Mouse (Mus musculus) forebrain, embryonic 16.5 days (tissue): Measurements from ENCODE around the gene Iqch. TPM values are rescaled to one million over a fixed set of nuclear protein-coding genes. Genes with fewer than 3 reads are reported as not detected.

Source experiments
- ATAC-seq: fragments of 200-750 bp; cut with Nextera tagmentation; 2 replicates; pipeline ENCODE4 v1.8.0; 2017; ENCODE audit warnings: mild to moderate bottlenecking, moderate library complexity
- H3K27ac ChIP-seq: fragments of 300-500 bp; sonication (generic); 2 replicates; pipeline ENCODE4 v1.5.1; 2014; ENCODE audit warnings: low read length, control low read depth
- H3K27me3 ChIP-seq: fragments of 300-500 bp; sonication (generic); replicated peaks from 2 replicates; pipeline ENCODE4 v1.6.1; 2014; ENCODE audit warnings: low read length; ENCODE audit not compliant: control insufficient read depth, insufficient read depth
- H3K36me3 ChIP-seq: fragments of 300-500 bp; sonication (generic); 2 replicates; pipeline ENCODE4 v1.6.1; 2014; ENCODE audit not compliant: control insufficient read depth, insufficient read depth
- H3K4me1 ChIP-seq: fragments of 300-500 bp; sonication (generic); replicated peaks from 2 replicates; pipeline ENCODE4 v1.6.1; 2014; ENCODE audit warnings: low read length; ENCODE audit not compliant: control insufficient read depth, insufficient read depth
- H3K4me2 ChIP-seq: fragments of 300-500 bp; sonication (generic); 2 replicates; pipeline ENCODE4 v1.6.1; 2014; ENCODE audit warnings: mild to moderate bottlenecking, low read length, control low read depth
- H3K4me3 ChIP-seq: fragments of 300-500 bp; sonication (generic); replicated peaks from 2 replicates; pipeline ENCODE4 v1.5.1; 2014; ENCODE audit warnings: mild to moderate bottlenecking, low read length, control low read depth
- H3K9ac ChIP-seq: fragments of 300-500 bp; sonication (generic); replicated peaks from 2 replicates; pipeline ENCODE4 v1.6.1; 2014; ENCODE audit warnings: low read depth, low read length, control low read depth
- H3K9me3 ChIP-seq: fragments of 300-500 bp; sonication (generic); 2 replicates; pipeline ENCODE4 v1.6.1; 2016; ENCODE audit warnings: low read length; ENCODE audit not compliant: control insufficient read depth
- WGBS: fragments of 180-500 bp; shearing (Covaris S2); extraction: QIAGEN DNeasy Blood & Tissue Kit; methylation state at CpG from one replicate; pipeline ENCODE4 v1.1.7; 2014; 5-methylcytosine and 5-hydroxymethylcytosine counted together
- polyA plus RNA-seq: library from polyadenylated mRNA; unstranded; fragments of >200 nt; fragmentation: Nextera tagmentation; extraction: Ambion mirVana; gene quantifications from 2 replicates; pipeline ENCODE4 v1.2.1, GENCODE M21; 2015

Gene Iqch
- polyA plus RNA-seq, 1 experiment from 2014 or later, result 0.24 TPM

GRCm38 (mm10) chr9:63391307-63391706 is 211.0 kb downstream of the Iqch start:
- H3K27ac ChIP-seq, result no peak overlapping the region
- H3K4me1 ChIP-seq, result peaks cover 5% of the 10 kb centered on the region
- no peaks in the 10 kb centered on the region for H3K9me3 ChIP-seq
- no peak overlapping the region for H3K4me2 ChIP-seq
- no peaks in the 10 kb centered on the region for H3K36me3 ChIP-seq
- WGBS, result 79% methylated on average over 2 of the region's 2 CpGs
- ATAC-seq, result no peak
- H3K27me3 ChIP-seq, result no peaks in the 10 kb centered on the region
- H3K4me3 ChIP-seq, result no peak overlapping the region
- H3K9ac ChIP-seq, result no peak overlapping the region

- Histone ChIP-seq H3K4me2 (no peak overlapping the region), H3K27ac (no peak overlapping the region), H3K36me3 (no peaks in the 10 kb centered on the region), H3K9me3 (no peaks in the 10 kb centered on the region), H3K4me1 (peaks cover 5% of the 10 kb centered on the region), H3K4me3 (no peak overlapping the region), H3K27me3 (no peaks in the 10 kb centered on the region), H3K9ac (no peak overlapping the region)
- WGBS, result 96% methylated on average over 4 of the region's 4 CpGs
- ATAC-seq, result no peak
Observed at GRCm38 (mm10) chr9:63382761-63383160, 219.5 kb downstream of the Iqch start.

GRCm38 (mm10) chr9:63380326-63380725 is 222.0 kb downstream of the Iqch start:
- no peak overlapping the region for H3K27ac ChIP-seq
- ATAC-seq, result no peak
- H3K4me3 ChIP-seq, result no peak overlapping the region
- H3K4me2 ChIP-seq, result no peak overlapping the region
- H3K4me1 ChIP-seq, result peaks cover 23% of the 10 kb centered on the region
- no peaks in the 10 kb centered on the region for H3K27me3 ChIP-seq
- no peaks in the 10 kb centered on the region for H3K9me3 ChIP-seq
- H3K9ac ChIP-seq, result no peak overlapping the region
- no peaks in the 10 kb centered on the region for H3K36me3 ChIP-seq
- 81% methylated on average over 3 of the region's 3 CpGs for WGBS

- peak overlapping the region; percentile 87 for H3K4me3 ChIP-seq
- H3K36me3 ChIP-seq, result no peaks in the 10 kb centered on the region
- peak overlapping the region; percentile 76 for H3K4me2 ChIP-seq
- H3K9ac ChIP-seq, result peak overlapping the region; percentile 99
- ATAC-seq, result peak; percentile 44; the same call in 1 of the 2 replicates
- no peaks in the 10 kb centered on the region for H3K27me3 ChIP-seq
- H3K4me1 ChIP-seq, result peaks cover 31% of the 10 kb centered on the region
- 14% methylated on average over 8 of the region's 8 CpGs for WGBS
- peak overlapping the region; percentile 66 for H3K27ac ChIP-seq
- no peaks in the 10 kb centered on the region for H3K9me3 ChIP-seq
Observed at GRCm38 (mm10) chr9:63378174-63378573, 224.1 kb downstream of the Iqch start.

DNA sequence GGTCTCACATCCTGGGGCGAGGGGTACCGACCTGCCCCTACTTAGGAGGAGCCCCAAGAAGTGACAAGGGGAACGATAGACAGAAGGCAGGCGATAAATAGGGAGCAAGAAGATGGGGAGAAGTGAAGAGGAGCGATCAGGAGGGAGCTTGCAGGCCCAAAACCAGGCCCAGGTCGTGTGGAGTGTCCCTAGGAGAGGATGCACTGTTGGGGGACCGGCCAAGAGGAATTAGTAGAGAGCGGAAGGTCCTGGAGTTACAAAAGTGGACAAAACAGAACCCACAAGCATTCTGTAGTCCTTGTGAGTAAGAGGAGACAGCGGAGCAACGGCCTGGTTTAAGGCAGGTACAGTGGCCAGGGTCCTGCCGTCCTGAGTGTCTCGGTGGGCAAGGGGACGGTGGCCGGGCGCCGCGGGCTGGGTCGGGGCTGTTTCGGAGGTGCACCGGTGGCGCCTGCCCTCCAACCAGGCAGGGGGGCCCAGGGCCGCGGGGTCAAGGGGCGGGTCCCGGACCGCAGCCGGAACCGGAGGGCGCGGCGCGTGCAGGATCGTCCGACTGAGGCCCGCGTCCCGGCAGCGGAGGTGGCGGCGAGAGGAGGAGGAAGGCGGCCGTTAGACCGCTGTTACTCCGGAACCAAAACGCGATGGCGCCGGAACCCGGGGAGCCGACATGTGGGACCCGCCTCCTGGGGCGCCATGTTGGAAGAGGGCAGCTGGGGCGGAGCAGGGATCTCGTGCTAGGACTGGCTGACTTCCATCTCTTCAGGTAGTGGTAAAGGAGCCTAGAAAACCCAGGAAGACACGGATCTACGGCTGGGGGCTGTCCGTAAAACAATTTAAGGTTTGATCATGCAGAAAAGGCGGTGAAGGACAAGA is 224.8 kb downstream of the Iqch start, which contains the start of gene Map2k5:
TSS of gene Map2k5 (minus strand) at position 633 of the 873 bp plus-strand sequence.
- Histone ChIP-seq H3K36me3 (no peaks in the 10 kb centered on the region), H3K27me3 (no peaks in the 10 kb centered on the region), H3K9ac (peak within 1 kb of the TSS; percentile 99), H3K4me1 (peaks cover 33% of the 10 kb centered on the region), H3K27ac (peak within 1 kb of the TSS; percentile 69), H3K4me3 (peak within 1 kb of the TSS; percentile 87), H3K4me2 (peak within 1 kb of the TSS; percentile 76), H3K9me3 (no peaks in the 10 kb centered on the region)
- ATAC-seq, result peak; percentile 97
- under 1% methylated on average over 51 of the region's 58 CpGs for WGBS

DNA sequence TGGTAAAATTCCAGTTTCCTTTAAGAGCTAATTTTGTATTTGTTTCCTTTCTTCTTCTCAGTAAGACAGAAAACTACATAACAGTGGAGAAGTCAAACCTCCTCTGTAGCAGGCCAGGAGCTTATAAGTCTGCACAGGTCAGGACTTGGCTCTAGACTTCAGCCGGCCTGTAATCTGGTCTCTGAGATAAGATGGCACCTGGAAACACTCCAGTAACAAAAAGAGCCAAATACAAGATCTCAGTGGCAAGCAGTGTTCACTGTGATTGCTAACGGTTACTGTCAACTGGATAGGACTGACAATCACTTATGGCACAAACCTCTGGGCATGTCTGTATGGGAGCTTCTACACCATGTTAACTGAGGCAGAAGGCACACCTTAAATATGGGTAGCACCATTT is 229.0 kb downstream of the Iqch start:
- H3K36me3 ChIP-seq, result no peaks in the 10 kb centered on the region
- 79% methylated on average over 2 of the region's 2 CpGs for WGBS
- H3K27me3 ChIP-seq, result no peaks in the 10 kb centered on the region
- no peak overlapping the region for H3K4me3 ChIP-seq
- H3K27ac ChIP-seq, result no peak overlapping the region
- ATAC-seq, result no peak
- H3K4me1 ChIP-seq, result peaks cover 38% of the 10 kb centered on the region
- H3K4me2 ChIP-seq, result no peak overlapping the region
- H3K9me3 ChIP-seq, result no peaks in the 10 kb centered on the region
- no peak overlapping the region for H3K9ac ChIP-seq

GRCm38 (mm10) chr9:63372541-63372940 is 229.8 kb downstream of the Iqch start:
- Histone ChIP-seq H3K4me1 (peaks cover 37% of the 10 kb centered on the region), H3K9ac (no peak overlapping the region), H3K4me2 (no peak overlapping the region), H3K36me3 (no peaks in the 10 kb centered on the region), H3K27me3 (no peaks in the 10 kb centered on the region), H3K4me3 (no peak overlapping the region), H3K9me3 (no peaks in the 10 kb centered on the region), H3K27ac (no peak overlapping the region)
- 33% methylated on average over 8 of the region's 8 CpGs for WGBS
- no peak for ATAC-seq

Other genes starting within 250 kb of the Iqch start
- 39.9 and 45.6 TPM in 2 replicates for gene Map2k5, start 224.6 kb downstream of the Iqch start, polyA plus RNA-seq
- gene 2300009A05Rik, start 203.2 kb downstream of the Iqch start, polyA plus RNA-seq, result 61.8 and 63.5 TPM in 2 replicates
- 58.5 and 65.1 TPM in 2 replicates for gene Aagab, start 167 bp upstream of the Iqch start, polyA plus RNA-seq
- 7.4 and 7.8 TPM in 2 replicates for gene Smad3, start 155.5 kb upstream of the Iqch start, polyA plus RNA-seq